In genomic region chr17:51962529-51963110, GRCm38 (mm10) we compare ENCODE assay signal across 16 mouse cellular contexts.
DNase-seq lines count a peak whose midpoint lies in the region; ATAC-seq lines count a peak whose summit lies in the region.
"Had no signal": no experiment of that assay in that cellular context is flagged by ENCODE, and none has a peak within 500 bp of the region (broad histone marks: within the 10 kb centered on the region; RNA-seq: fewer than 3 reads in every experiment).

No protein-coding gene starts in this region.

- DNase-seq in frontal cortex, postnatal 25 days (ENCODE audit: low spot score in 2 of 2): no peak
- DNase-seq in adrenal gland, postnatal 10 days: peak; percentile 7
- peak; percentile 16 for DNase-seq in brain, adult 2 months (ENCODE audit: low read depth, low spot score)
- DNase-seq in adipocyte (ENCODE audit: low spot score): no peak
- DNase-seq: cerebellum, adult 8-10 months; cerebellum, postnatal 14 days; gastrocnemius, postnatal 14 days; heart, postnatal 4 days had no signal

- peak; percentile 55; the same call in 1 of the 2 replicates for ATAC-seq in frontal cortex, adult (ENCODE audit: low TSS enrichment)
- no peak for ATAC-seq in megakaryocyte-erythroid progenitor cell, adult 5-6 weeks (replicated peaks; ENCODE audit: low FRiP score, low TSS enrichment, poor library complexity, severe bottlenecking)
- ATAC-seq: activated CD4-positive, CD25-positive, alpha-beta regulatory T cell, adult 4 months; forebrain, embryonic 15.5 days; hindbrain, embryonic 16.5 days; inflammation-experienced regulatory T-cells, adult 6 months; intestine, postnatal 0 days; Patski had no signal

Comparison
In these comparisons a context has a peak if more than half of its experiments do, and no peak if none do; other contexts are left out.
1. DNase-seq: peak in adrenal gland, postnatal 10 days (single experiment) and brain, adult 2 months (single experiment); none in frontal cortex, postnatal 25 days (0 of 2) and adipocyte (single experiment).